Mouse (Mus musculus) heart, embryonic 10.5 days (tissue): ENCODE data around the gene Rbm33. TPM values are rescaled to one million over a fixed set of nuclear protein-coding genes. Genes with fewer than 3 reads are reported as not detected.

Source experiments
- DNase-seq: peaks from one replicate; pipeline ENCODE4 v3.0.0-alpha.2; 2017; ENCODE audit warnings: low spot score
- H3K27ac ChIP-seq: fragments of 300-500 bp; sonication (generic); 2 replicates; pipeline ENCODE4 v1.5.1; 2016; ENCODE audit warnings: mild to moderate bottlenecking
- H3K27me3 ChIP-seq: fragments of 300-500 bp; sonication (generic); 2 replicates; pipeline ENCODE4 v1.6.1; 2016; ENCODE audit warnings: mild to moderate bottlenecking; ENCODE audit not compliant: poor library complexity, insufficient read depth, severe bottlenecking
- H3K36me3 ChIP-seq: fragments of 300-500 bp; sonication (generic); 2 replicates; pipeline ENCODE4 v1.6.1; 2016; ENCODE audit warnings: mild to moderate bottlenecking, moderate library complexity
- H3K4me1 ChIP-seq: fragments of 300-500 bp; sonication (generic); 2 replicates; pipeline ENCODE4 v1.6.1; 2016; ENCODE audit warnings: mild to moderate bottlenecking
- H3K4me3 ChIP-seq: fragments of 300-500 bp; sonication (generic); 2 replicates; pipeline ENCODE4 v1.5.1; 2016; ENCODE audit warnings: mild to moderate bottlenecking, moderate library complexity
- H3K9me3 ChIP-seq: fragments of 300-500 bp; sonication (generic); 2 replicates; pipeline ENCODE4 v1.6.1; 2016; ENCODE audit warnings: mild to moderate bottlenecking, moderate library complexity
- WGBS: fragments of 180-500 bp; shearing (Covaris S2); methylation state at CpG from one replicate; pipeline ENCODE4 v1.1.7; 2016; 5-methylcytosine and 5-hydroxymethylcytosine counted together
- polyA plus RNA-seq: library from polyadenylated mRNA; unstranded; fragments of >200 nt; fragmentation: Nextera tagmentation; extraction: Ambion mirVana; gene quantifications from 2 replicates; pipeline ENCODE4 v1.2.1, GENCODE M21; 2016

Gene Rbm33
- polyA plus RNA-seq, 1 experiment from 2014 or later: 9.6 TPM

DNA sequence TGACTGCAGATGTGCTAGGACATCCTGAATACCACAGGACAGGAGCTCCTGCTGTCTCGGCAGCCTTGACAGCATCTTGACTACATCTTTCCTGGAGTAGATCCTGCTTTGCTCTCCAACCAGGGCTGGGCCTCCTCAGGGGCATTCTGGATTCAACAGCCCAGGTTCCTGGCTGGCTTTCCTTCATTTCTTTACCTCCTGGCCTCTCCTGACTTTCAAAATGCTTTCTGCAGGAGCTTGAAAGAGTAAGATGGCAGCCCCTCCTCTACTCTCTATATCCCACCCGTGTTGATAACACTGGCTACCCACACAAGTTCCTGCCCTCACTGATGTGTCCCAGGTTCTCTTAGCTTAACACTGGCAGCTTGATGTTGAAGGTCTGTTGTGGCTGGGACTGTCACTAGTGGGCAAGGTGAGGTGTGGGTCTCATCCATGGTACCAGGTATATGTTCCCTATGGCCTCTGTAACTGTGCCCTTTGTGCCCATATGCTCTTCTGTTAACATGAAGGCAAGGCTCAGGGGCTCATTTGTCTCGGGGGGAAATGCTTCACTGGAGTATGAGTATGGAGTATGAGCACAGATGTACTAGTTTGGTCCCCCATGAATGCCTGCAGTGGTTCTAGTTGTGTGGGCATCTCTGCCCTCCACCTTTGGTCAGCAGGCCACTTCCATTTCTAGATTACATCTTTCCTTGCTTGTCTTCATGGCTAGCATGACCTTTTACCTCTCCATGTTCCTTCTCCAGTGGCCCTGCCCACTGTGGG is 133.4 kb downstream of the Rbm33 start:
- H3K4me3 ChIP-seq: no peak overlapping the region
- H3K4me1 ChIP-seq: no peaks in the 10 kb centered on the region
- H3K9me3 ChIP-seq: no peaks in the 10 kb centered on the region
- peak; percentile 66 for DNase-seq
- H3K27ac ChIP-seq: no peak overlapping the region
- H3K36me3 ChIP-seq: no peaks in the 10 kb centered on the region
- 55% methylated on average over 3 of the region's 3 CpGs for WGBS
- H3K27me3 ChIP-seq: peaks cover 35% of the 10 kb centered on the region

DNA sequence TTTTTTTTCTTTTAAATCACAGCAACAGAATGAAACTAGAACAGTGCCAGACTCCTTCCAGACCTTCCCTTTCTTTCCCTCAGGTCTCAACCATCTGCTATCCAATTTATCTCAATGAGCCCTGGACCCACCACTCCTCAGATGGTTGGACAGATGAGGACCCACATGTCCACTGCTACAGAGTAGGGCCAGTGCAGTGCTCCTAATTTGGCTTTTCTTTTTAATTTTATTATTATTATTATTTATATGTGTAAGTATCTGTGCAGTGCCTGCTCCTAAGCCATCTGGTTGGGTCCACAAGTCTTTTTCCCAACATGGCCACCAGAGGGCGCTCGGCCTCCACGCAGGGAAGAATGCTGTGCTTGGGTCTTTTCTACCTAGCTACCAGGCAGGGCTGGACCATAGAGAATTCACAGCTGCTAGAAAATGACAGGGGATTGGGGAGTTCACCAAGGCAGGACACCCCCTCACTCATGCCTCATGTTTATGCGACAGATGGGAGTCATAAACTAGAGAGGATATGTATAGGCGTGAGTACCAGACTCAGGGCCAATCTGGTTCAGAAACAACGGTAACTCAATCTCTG is 134.2 kb downstream of the Rbm33 start:
- H3K4me3 ChIP-seq: no peak overlapping the region
- WGBS: 34% methylated on average over 6 of the region's 6 CpGs
- peak; percentile 86 for DNase-seq
- H3K4me1 ChIP-seq: no peaks in the 10 kb centered on the region
- no peak overlapping the region for H3K27ac ChIP-seq
- no peaks in the 10 kb centered on the region for H3K36me3 ChIP-seq
- no peaks in the 10 kb centered on the region for H3K9me3 ChIP-seq
- peaks cover 43% of the 10 kb centered on the region for H3K27me3 ChIP-seq

GRCm38 (mm10) chr5:28453086-28453485 is 136.2 kb downstream of the Rbm33 start:
- DNase-seq: peak; percentile 17
- no peaks in the 10 kb centered on the region for H3K9me3 ChIP-seq
- peaks cover 62% of the 10 kb centered on the region for H3K27me3 ChIP-seq
- H3K27ac ChIP-seq: no peak overlapping the region
- H3K4me1 ChIP-seq: peaks cover 4% of the 10 kb centered on the region
- H3K36me3 ChIP-seq: no peaks in the 10 kb centered on the region
- no peak overlapping the region for H3K4me3 ChIP-seq
- WGBS: 76% methylated on average over 5 of the region's 5 CpGs

DNA sequence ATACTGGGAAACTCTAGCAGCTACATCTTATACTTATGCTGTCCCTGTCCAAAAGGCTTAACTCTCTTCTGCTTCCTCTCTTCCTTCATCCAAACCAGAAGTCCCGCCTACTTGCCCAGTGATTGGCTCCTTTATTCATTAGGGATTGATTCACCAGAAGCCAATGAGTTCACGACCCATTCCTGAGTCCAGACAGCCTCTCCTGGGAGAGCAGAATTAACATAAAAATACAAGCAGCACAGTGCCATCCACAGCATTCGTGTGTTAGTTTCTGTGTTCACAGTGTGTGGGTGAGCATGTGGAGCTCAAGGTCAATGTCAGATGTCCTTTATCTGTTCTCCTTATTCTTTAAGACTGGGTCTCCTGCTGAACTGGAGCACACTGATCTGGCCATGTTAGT is 136.6 kb downstream of the Rbm33 start:
- Histone ChIP-seq H3K27ac (no peak overlapping the region), H3K36me3 (no peaks in the 10 kb centered on the region), H3K27me3 (peaks cover 66% of the 10 kb centered on the region), H3K4me3 (no peak overlapping the region), H3K4me1 (peaks cover 9% of the 10 kb centered on the region), H3K9me3 (no peaks in the 10 kb centered on the region)
- WGBS: 37% methylated on average over 3 of the region's 3 CpGs
- peak; percentile 45 for DNase-seq

DNA sequence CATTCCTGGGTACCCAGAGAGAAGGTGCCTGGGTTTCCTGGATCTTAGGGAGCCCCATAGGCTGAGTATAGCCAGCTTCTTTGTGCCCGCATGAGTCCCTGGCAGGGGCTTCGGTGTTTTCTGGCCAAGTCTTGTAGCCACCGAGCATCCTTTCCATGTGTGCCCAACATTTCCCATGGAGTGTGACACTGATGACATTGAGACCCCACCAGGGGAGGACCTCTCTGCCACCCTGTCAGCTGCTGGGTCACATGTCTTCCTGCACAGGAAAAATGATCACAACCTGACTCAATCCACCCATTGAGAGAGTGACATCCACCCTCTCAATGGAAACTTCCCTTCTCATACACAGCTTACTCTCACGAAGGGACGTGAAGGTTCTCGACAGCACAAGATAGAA is 137.6 kb downstream of the Rbm33 start:
- DNase-seq: peak; percentile 65
- Histone ChIP-seq H3K36me3 (no peaks in the 10 kb centered on the region), H3K27ac (no peak overlapping the region), H3K27me3 (peaks cover 76% of the 10 kb centered on the region), H3K9me3 (no peaks in the 10 kb centered on the region), H3K4me1 (peaks cover 19% of the 10 kb centered on the region), H3K4me3 (no peak overlapping the region)
- 80% methylated on average over 6 of the region's 6 CpGs for WGBS

DNA sequence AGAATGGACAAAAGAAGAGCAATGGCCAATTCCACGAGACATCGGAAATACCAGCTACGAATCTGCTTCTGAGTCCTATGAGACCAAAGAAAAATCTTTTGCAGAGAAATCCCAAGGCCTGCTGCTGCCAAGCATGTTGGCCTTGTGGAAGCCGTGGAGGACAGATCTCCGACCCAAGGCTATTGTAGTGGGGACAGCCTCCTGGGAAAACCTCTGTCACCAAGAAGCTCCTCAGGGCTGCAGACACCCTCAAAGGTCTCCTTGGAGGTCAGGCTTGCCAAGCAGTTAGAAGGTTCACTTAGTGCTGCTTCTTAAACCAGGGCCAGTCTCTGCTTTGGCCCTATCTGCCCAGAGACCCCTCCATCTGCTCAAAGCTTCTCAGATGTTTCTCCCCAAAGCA is 138.8 kb downstream of the Rbm33 start:
- peak; percentile 52 for DNase-seq
- Histone ChIP-seq H3K36me3 (no peaks in the 10 kb centered on the region), H3K27me3 (peaks cover 88% of the 10 kb centered on the region), H3K4me3 (no peak overlapping the region), H3K4me1 (peaks cover 29% of the 10 kb centered on the region), H3K27ac (no peak overlapping the region), H3K9me3 (no peaks in the 10 kb centered on the region)
- 86% methylated on average over 5 of the region's 5 CpGs for WGBS

- peaks cover 95% of the 10 kb centered on the region for H3K27me3 ChIP-seq
- DNase-seq: peak; percentile 66
- 67% methylated on average over 1 of the region's 1 CpGs for WGBS
- no peaks in the 10 kb centered on the region for H3K9me3 ChIP-seq
- no peak overlapping the region for H3K4me3 ChIP-seq
- H3K36me3 ChIP-seq: no peaks in the 10 kb centered on the region
- H3K27ac ChIP-seq: no peak overlapping the region
- peaks cover 31% of the 10 kb centered on the region for H3K4me1 ChIP-seq
Observed at GRCm38 (mm10) chr5:28456366-28456765, 139.4 kb downstream of the Rbm33 start.

DNA sequence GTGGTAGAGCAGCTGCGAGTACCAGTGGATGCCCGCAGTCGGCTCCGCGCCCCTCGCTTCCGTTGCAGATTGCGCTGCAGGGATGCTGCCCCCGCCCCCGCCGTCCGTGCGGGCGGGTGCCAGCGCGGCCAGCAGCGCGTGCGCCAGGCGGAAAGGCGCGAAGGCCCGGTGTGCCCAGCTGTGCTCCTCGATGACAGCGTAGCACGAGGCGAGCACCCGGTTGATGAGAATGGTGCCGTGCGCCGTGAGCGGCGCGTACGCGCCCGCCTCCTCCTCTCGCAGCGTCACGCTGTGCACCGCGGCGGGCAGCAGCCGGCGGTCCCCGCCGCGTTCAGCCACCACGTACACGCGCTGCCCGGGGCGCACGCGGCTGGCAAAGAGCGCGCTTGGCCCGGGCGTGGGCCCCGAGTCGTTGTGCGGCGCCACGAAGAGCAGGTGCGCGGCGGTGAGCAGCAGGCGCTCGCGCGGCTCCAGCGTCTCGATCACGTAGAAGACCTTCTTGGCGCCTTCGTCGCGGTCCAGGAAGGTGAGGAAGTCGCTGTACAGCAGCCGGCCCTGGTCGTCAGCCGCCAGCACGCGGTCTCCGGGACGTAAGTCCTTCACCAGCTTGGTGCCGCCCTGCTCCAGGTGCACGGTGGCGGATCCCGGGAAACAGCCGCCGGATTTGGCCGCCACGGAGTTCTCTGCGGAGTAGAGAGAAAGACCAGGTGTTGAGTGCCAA is 141.2 kb downstream of the Rbm33 start:
- H3K27me3 ChIP-seq: peaks cover 96% of the 10 kb centered on the region
- H3K9me3 ChIP-seq: no peaks in the 10 kb centered on the region
- no peaks in the 10 kb centered on the region for H3K36me3 ChIP-seq
- DNase-seq: no peak
- H3K4me3 ChIP-seq: peak overlapping the region; percentile 56
- peaks cover 36% of the 10 kb centered on the region for H3K4me1 ChIP-seq
- 2% methylated on average over 82 of the region's 95 CpGs for WGBS
- no peak overlapping the region; the same call in 1 of the 2 replicates for H3K27ac ChIP-seq

DNA sequence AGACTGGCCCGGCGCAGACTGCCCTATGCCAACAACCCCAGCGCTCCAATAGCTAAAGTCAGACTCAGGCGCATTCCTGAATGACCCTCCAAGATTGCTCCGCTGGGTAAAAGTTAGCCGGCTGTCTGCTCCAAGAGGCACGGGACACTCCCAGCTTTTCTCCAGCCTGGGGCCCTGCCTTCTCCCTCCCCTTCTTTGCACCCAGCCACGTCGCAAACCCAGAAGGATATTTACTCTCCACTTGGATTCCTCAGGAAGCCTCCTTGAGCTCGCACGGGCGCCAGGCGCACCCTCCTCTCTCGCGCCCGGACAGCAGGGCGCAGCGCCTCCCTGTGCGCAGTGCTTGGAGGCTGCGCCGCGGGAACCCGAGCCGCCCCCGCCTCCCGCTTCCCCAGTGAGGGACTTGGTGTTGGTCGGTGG is 141.9 kb downstream of the Rbm33 start:
- no peak overlapping the region for H3K27ac ChIP-seq
- peaks cover 43% of the 10 kb centered on the region for H3K4me1 ChIP-seq
- H3K27me3 ChIP-seq: peaks cover 97% of the 10 kb centered on the region
- no peaks in the 10 kb centered on the region for H3K9me3 ChIP-seq
- no peak for DNase-seq
- no peaks in the 10 kb centered on the region for H3K36me3 ChIP-seq
- H3K4me3 ChIP-seq: peak overlapping the region; percentile 56
- 1% methylated on average over 27 of the region's 27 CpGs for WGBS

DNA sequence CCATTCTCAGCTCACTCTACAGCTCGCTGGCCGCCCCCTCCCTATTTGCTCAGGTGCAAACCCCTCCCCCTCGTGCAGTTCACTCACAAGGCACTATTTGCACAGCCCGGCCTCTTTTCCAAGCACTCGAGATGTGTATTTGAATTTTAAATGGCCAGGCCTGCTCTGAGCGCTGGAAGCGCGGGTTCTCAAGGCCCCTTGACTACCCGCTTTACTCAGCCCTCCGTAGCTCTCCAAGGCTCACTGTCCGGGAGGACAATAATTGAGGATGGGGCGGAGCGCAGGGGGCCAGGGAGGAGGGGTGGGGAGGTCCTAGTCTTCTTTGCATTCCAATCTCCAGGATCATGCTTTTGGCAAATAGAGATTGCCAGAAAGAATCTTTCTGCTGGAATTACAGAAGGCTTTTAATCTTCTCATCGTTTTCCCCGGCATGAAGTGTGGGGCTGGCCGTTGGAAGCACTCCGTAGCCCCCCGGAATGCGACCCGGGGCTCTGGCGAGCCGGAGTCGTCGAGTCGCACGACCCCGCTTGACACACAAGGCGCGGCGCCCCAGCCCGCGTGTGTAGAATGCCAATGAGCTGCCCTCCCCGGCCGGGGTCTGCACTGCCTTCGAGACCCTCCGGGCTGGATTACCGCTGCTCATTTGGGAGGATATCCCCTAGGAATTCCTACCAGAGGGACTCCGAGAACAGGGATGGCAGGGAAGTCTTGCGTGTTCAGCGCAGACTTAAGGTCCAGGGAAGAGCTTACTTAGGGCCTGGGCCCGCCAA is 142.7 kb downstream of the Rbm33 start:
- peaks cover 51% of the 10 kb centered on the region for H3K4me1 ChIP-seq
- no peak for DNase-seq
- H3K27me3 ChIP-seq: peaks cover 97% of the 10 kb centered on the region
- H3K36me3 ChIP-seq: no peaks in the 10 kb centered on the region
- 1% methylated on average over 41 of the region's 41 CpGs for WGBS
- H3K4me3 ChIP-seq: peak overlapping the region; percentile 56
- H3K27ac ChIP-seq: no peak overlapping the region
- no peaks in the 10 kb centered on the region for H3K9me3 ChIP-seq

DNA sequence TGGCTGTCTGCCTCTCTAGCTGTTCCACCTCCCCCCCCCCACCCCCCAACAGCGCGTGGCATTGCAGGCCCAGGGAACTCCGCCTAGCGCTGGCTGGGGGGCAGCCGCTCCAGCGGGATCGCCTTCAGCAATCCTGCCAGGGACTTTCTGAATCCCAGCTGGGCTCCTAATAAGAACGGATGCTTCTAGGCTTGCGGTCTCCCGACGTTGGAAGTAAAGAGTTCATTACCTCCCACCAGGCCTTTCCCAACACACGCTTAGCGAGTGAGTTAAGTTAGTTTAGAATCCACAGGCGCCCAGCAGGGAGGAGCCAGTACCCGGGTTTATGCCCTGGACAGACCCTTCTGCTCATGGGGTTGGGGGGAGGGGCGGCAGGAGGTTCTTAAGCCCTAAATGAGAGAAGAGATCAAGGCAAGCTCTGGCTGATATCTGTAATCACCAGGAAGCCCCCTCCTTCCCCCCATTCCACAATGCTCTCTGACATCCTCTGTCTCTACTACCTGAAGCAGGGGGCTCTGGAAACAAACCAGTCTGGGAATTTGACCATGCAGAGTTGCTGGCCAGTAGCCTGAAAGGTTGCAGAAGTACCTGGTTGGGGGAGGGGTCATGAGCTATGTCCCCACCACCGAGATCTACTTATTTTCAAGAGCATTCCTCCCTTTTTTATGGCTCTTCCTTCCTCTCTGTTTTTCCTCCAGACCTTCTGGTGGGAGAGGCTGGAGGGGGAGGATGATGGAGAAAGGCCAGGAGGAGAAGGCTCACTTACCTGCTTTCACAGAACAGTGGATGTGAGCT is 143.8 kb downstream of the Rbm33 start:
- no peak for DNase-seq
- under 1% methylated on average over 17 of the region's 17 CpGs for WGBS
- no peaks in the 10 kb centered on the region for H3K9me3 ChIP-seq
- H3K27ac ChIP-seq: no peak overlapping the region
- no peaks in the 10 kb centered on the region for H3K36me3 ChIP-seq
- 0 out of 2 replicates have a peak overlapping the region, but pooled peaks have one; percentile 22 for H3K4me3 ChIP-seq
- H3K4me1 ChIP-seq: peaks cover 59% of the 10 kb centered on the region
- peaks cover 99% of the 10 kb centered on the region for H3K27me3 ChIP-seq

DNA sequence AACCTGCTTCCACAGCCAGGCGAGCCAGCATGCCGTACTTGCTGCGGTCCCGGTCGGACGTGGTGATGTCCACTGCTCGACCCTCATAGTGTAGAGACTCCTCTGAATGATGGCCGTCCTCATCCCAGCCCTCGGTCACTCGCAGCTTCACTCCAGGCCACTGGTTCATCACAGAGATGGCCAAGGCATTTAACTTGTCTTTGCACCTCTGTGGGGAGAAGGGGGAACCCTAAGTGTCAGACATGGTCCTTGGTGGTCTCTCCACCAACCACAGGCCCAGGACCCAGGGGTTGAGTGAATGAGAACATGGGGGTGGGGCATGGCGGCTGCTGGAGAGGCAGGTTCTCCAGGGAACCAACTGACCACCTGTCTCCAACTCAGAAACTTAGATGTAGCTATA is 144.5 kb downstream of the Rbm33 start:
- WGBS: 9% methylated on average over 11 of the region's 11 CpGs
- DNase-seq: no peak

More for the DNA sequence above, 144.5 kb downstream of the Rbm33 start:
- Histone ChIP-seq H3K27ac (no peak overlapping the region), H3K36me3 (no peaks in the 10 kb centered on the region), H3K4me1 (peaks cover 62% of the 10 kb centered on the region), H3K4me3 (no peak overlapping the region), H3K9me3 (no peaks in the 10 kb centered on the region), H3K27me3 (peaks cover 99% of the 10 kb centered on the region)
